Mouse (Mus musculus): ENCODE results near the gene Amdhd1.

GRCm38 (mm10) chr10:93525329-93525728 lies 14.5 kb downstream of the Amdhd1 start:
- TF ChIP-seq POLR2A (IDR thresholded peaks at IDR 0.05; ENCODE audit: borderline replicate concordance, low read depth, low read length) (no peak), CTCF (IDR thresholded peaks at IDR 0.05; ENCODE audit: low read depth, low read length) (no peak)

All from bone marrow macrophage, adult 2 months (primary cell).